Mouse (Mus musculus) cortical plate, adult 2 months (tissue): ENCODE data around the gene Hectd2.

Source experiments
- CTCF ChIP-seq: fragments of 200-500 bp; IDR thresholded peaks from 2 replicates; pipeline ENCODE4 v1.5.1; 2011; ENCODE audit warnings: mild to moderate bottlenecking, control low read depth, low read length; ENCODE audit not compliant: insufficient read depth; ENCODE audit errors: extremely low read depth
- POLR2A ChIP-seq: fragments of 200-500 bp; IDR thresholded peaks from 2 replicates; pipeline ENCODE4 v1.6.1; 2011; ENCODE audit warnings: mild to moderate bottlenecking, low read length, control low read depth; ENCODE audit not compliant: insufficient read depth; ENCODE audit errors: extremely low read depth

GRCm38 (mm10) chr19:36610309-36610708 lies 55.9 kb downstream of the Hectd2 start:
- TF ChIP-seq CTCF (no peak), POLR2A (no peak)
